Mouse (Mus musculus) intestine, postnatal 0 days (tissue): ENCODE measurements around the gene Eras. TPM values are rescaled to one million over a fixed set of nuclear protein-coding genes. Genes with fewer than 3 reads are reported as not detected.

ENCODE experiments used
- ATAC-seq: fragments of 200-750 bp; cut with Nextera tagmentation; 2 replicates; pipeline ENCODE4 v1.8.0; 2017; ENCODE audit warnings: mild to moderate bottlenecking, moderate TSS enrichment, moderate library complexity
- H3K27ac ChIP-seq: fragments of 300-500 bp; sonication (generic); 2 replicates; pipeline ENCODE4 v1.5.1; 2014; ENCODE audit warnings: mild to moderate bottlenecking, low read depth, low read length, moderate library complexity
- H3K27me3 ChIP-seq: fragments of 300-500 bp; sonication (generic); replicated peaks from 2 replicates; pipeline ENCODE4 v1.6.1; 2014; ENCODE audit warnings: low read length, mixed read lengths; ENCODE audit not compliant: control insufficient read depth, insufficient read depth
- H3K36me3 ChIP-seq: fragments of 300-500 bp; sonication (generic); 2 replicates; pipeline ENCODE4 v1.6.1; 2014; ENCODE audit warnings: mild to moderate bottlenecking, moderate library complexity; ENCODE audit not compliant: control insufficient read depth, insufficient read depth
- H3K4me1 ChIP-seq: fragments of 300-500 bp; sonication (generic); replicated peaks from 2 replicates; pipeline ENCODE4 v1.6.1; 2014; ENCODE audit warnings: antibody characterized with exemption, low read length, mixed read lengths; ENCODE audit not compliant: control insufficient read depth, insufficient read depth
- H3K4me2 ChIP-seq: fragments of 300-500 bp; sonication (generic); replicated peaks from 2 replicates; pipeline ENCODE4 v1.6.1; 2014; ENCODE audit warnings: low read depth, mild to moderate bottlenecking, moderate library complexity
- H3K4me3 ChIP-seq: fragments of 300-500 bp; sonication (generic); 2 replicates; pipeline ENCODE4 v1.5.1; 2014; ENCODE audit warnings: low read depth, low read length
- H3K9ac ChIP-seq: fragments of 300-500 bp; sonication (generic); 2 replicates; pipeline ENCODE4 v1.6.1; 2014; ENCODE audit warnings: mild to moderate bottlenecking, low read depth, low read length
- H3K9me3 ChIP-seq: fragments of 300-500 bp; sonication (generic); 2 replicates; pipeline ENCODE4 v1.6.1; 2016; ENCODE audit warnings: mixed run types; ENCODE audit not compliant: control insufficient read depth
- CTCF ChIP-seq: sonication (generic); IDR thresholded peaks from 2 replicates; pipeline ENCODE4 v1.5.1; 2016; ENCODE audit warnings: low read depth, mild to moderate bottlenecking, control low read depth, antibody characterized with exemption, moderate library complexity
- WGBS: fragments of 180-500 bp; shearing (Covaris S2); extraction: QIAGEN DNeasy Blood & Tissue Kit; methylation state at CpG from one replicate; pipeline ENCODE4 v1.1.7; 2014; 5-methylcytosine and 5-hydroxymethylcytosine counted together
- polyA plus RNA-seq: library from polyadenylated mRNA; unstranded; fragments of >200 nt; fragmentation: Nextera tagmentation; extraction: Ambion mirVana; gene quantifications from 2 replicates; pipeline ENCODE4 v1.2.1, GENCODE M21; 2015

Eras gene
- polyA plus RNA-seq, 1 experiment from 2014 or later: not detected

DNA sequence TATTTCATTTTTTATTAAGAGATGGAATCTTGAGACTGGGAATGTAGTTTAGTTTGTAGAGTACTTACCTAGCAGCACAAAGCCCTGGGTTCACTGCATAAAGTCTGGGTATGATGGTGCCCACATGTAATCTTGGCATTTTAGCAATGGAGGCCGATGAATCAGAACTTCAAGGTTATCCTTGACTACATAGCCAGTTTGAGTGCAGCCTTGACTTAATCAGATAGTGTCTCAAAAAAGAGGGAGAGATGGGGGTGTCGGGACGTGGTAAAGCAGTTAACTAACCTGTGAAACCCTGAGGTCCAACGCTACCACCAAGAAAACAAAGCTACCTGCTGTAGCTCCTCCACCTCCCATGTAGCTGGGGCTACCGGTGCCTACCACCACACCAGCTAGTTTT, 24.0 kb downstream of the Eras start:
- no peak for ATAC-seq
- Histone ChIP-seq H3K4me2 (no peak overlapping the region), H3K4me3 (no peak overlapping the region), H3K27ac (no peak overlapping the region), H3K27me3 (no peaks in the 10 kb centered on the region), H3K9me3 (no peaks in the 10 kb centered on the region), H3K4me1 (no peaks in the 10 kb centered on the region), H3K9ac (no peak overlapping the region), H3K36me3 (no peaks in the 10 kb centered on the region)
- no peak for TF ChIP-seq CTCF
- 93% methylated on average over 5 of the region's 5 CpGs for WGBS

GRCm38 (mm10) chrX:7898880-7899874, 29.2 kb downstream of the Eras start, which contains the start of the genes Pqbp1 and Timm17b:
Pqbp1 (minus strand) TSS chrX:7899269.
Timm17b (plus strand) TSS chrX:7899357.
- Histone ChIP-seq H3K27me3 (no peaks in the 10 kb centered on the region), H3K4me2 (peak within 1 kb of the TSS; percentile 62), H3K4me1 (no peaks in the 10 kb centered on the region), H3K36me3 (peaks cover 5% of the 10 kb centered on the region), H3K9ac (peak within 1 kb of the TSS; percentile 46), H3K9me3 (no peaks in the 10 kb centered on the region), H3K27ac (peak within 1 kb of the TSS; percentile 72), H3K4me3 (peak within 1 kb of the TSS; percentile 56)
- peak; percentile 99 for ATAC-seq
- TF ChIP-seq CTCF: no peak
- WGBS: 16% methylated on average over 62 of the region's 62 CpGs

- WGBS: 24% methylated on average over 13 of the region's 13 CpGs
- H3K9ac ChIP-seq: peak overlapping the region; percentile 26; the same call in 1 of the 2 replicates
- no peaks in the 10 kb centered on the region for H3K4me1 ChIP-seq
- H3K4me3 ChIP-seq: peak overlapping the region; percentile 56
- peaks cover 8% of the 10 kb centered on the region for H3K36me3 ChIP-seq
- no peak for ATAC-seq
- H3K27ac ChIP-seq: 0 out of 2 replicates have a peak overlapping the region, but pooled peaks have one; percentile 21
- H3K4me2 ChIP-seq: peak overlapping the region; percentile 62
- no peaks in the 10 kb centered on the region for H3K9me3 ChIP-seq
- no peak for TF ChIP-seq CTCF
- no peaks in the 10 kb centered on the region for H3K27me3 ChIP-seq
Observed at GRCm38 (mm10) chrX:7898211-7898610, 30.2 kb downstream of the Eras start.

DNA sequence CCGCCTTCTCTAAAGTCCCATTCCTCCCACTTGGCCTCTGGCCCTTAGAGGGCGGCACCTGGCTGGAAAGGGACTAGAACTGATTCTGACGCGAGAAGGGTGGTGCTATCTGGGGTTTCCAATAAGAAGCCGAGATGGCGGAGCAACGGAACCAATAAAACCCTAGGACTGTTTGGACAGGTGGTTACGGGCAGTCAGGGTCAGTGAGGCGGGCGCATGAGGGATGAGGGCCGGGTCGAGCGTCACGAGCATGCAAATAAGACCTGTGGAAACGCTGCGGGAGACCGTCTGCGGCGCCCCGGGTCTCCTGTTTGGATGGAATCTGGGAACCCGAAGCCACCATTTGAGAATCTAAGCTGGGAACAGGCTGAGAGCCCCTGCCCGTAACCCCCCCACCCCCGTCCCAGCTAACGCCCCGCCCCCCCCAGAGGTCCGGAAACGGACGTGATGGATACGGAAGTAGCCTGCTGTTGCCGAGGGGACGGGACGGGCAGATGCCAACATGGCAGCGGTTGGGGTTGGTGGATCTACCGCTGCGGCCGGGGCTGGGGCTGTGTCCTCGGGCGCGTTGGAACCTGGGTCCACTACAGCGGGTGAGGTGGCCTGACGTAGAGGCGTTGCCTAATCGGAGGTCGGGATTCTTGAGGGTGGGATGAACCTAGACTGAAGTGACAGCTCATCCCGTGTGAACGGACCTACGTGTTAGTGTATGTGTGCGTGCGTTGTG, 44.4 kb downstream of the Eras start, which contains the start of gene Slc35a2:
TSS of gene Slc35a2 (plus strand) at position 188 of the 727 bp plus-strand sequence.
- H3K4me2 ChIP-seq: peak within 1 kb of the TSS; percentile 63
- peak; percentile 94 for ATAC-seq
- H3K36me3 ChIP-seq: no peaks in the 10 kb centered on the region
- no peaks in the 10 kb centered on the region for H3K4me1 ChIP-seq
- peak within 1 kb of the TSS; percentile 34 for H3K9ac ChIP-seq
- peak; percentile 52 for TF ChIP-seq CTCF
- peak within 1 kb of the TSS; percentile 68 for H3K27ac ChIP-seq
- no peaks in the 10 kb centered on the region for H3K27me3 ChIP-seq
- no peaks in the 10 kb centered on the region for H3K9me3 ChIP-seq
- peak within 1 kb of the TSS; percentile 56 for H3K4me3 ChIP-seq
- 14% methylated on average over 49 of the region's 49 CpGs for WGBS

DNA sequence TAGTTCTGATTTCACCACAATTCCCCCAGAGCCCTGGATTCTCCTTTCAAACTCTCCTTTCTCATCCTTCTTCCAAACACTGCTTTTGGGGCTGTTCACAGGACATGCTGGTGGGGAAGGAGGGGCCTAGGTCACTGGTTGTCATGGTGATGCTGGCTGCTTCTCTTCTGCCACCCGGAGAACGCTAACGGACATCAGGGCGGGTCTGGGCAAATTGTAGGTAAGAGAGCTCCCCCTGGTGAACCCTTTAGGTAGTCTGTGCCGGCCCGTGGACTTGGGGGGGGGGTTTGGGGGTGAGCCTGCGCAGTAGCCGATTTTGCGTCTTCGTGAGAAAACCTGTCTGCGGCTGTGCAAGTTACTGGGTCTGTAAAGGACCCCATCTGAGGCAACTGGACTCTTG, 48.6 kb downstream of the Eras start:
- H3K27ac ChIP-seq: no peak overlapping the region
- 23% methylated on average over 11 of the region's 11 CpGs for WGBS
- no peaks in the 10 kb centered on the region for H3K36me3 ChIP-seq
- ATAC-seq: no peak
- H3K9me3 ChIP-seq: no peaks in the 10 kb centered on the region
- no peaks in the 10 kb centered on the region for H3K27me3 ChIP-seq
- H3K9ac ChIP-seq: no peak overlapping the region
- no peak overlapping the region for H3K4me3 ChIP-seq
- H3K4me2 ChIP-seq: peak overlapping the region; percentile 77
- H3K4me1 ChIP-seq: no peaks in the 10 kb centered on the region
- peak; percentile 74 for TF ChIP-seq CTCF

DNA sequence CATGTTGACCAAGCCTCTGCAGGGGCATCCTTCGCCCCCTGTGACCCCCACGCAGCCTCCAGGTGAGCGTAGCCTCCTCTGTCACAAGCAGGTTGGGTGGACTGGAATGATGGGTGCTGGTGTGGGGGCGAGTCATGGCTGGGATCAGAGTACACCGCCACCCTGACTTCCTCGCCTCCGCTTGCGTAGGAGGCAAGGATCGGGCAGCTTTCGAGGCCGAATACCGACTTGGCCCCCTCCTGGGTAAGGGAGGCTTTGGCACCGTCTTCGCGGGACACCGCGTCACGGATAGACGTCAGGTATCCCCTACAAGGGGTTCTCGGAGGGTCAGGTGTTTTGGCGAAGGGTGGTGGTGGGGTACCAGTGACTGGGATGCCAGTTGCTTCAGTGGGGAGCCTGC, 49.9 kb downstream of the Eras start:
- no peaks in the 10 kb centered on the region for H3K9me3 ChIP-seq
- H3K9ac ChIP-seq: peak overlapping the region; percentile 34; the same call in 1 of the 2 replicates
- peak; percentile 20 for ATAC-seq
- H3K4me2 ChIP-seq: peak overlapping the region; percentile 77
- no peak overlapping the region for H3K27ac ChIP-seq
- H3K4me3 ChIP-seq: peak overlapping the region; percentile 46
- no peaks in the 10 kb centered on the region for H3K27me3 ChIP-seq
- H3K4me1 ChIP-seq: no peaks in the 10 kb centered on the region
- peaks cover 10% of the 10 kb centered on the region; the same call in 1 of the 2 replicates for H3K36me3 ChIP-seq
- TF ChIP-seq CTCF: no peak
- 17% methylated on average over 21 of the region's 21 CpGs for WGBS
